Mouse (Mus musculus) MEL (cell line): Measurements from ENCODE around the gene Bloc1s4. TPM values are rescaled to one million over a fixed set of nuclear protein-coding genes. Genes with fewer than 3 reads are reported as not detected.
"Not testable (repeated sequence)": the region's sequence is repeated elsewhere in the genome, so short reads cannot be mapped to it uniquely, and the experiment has no call there.

Experiments used
- DNase-seq: peaks from one replicate; pipeline ENCODE4 v3.0.0; 2011; ENCODE audit warnings: low read depth, low spot score
- H3K27ac ChIP-seq: 2 replicates; pipeline ENCODE4 v1.5.1; 2012; ENCODE audit warnings: low read depth, mild to moderate bottlenecking, control low read depth, low read length, moderate library complexity; ENCODE audit not compliant: control insufficient read depth
- H3K27me3 ChIP-seq, 2 experiments: fragments of 150-350 bp in 1 of 2; sonication (generic) in 1 of 2; 2 replicates each; pipeline ENCODE4 v1.6.1; 2012; ENCODE audit warnings: low read length in 2 of 2, mild to moderate bottlenecking in 2 of 2, improper control_type of control experiment in 1 of 2, moderate library complexity in 1 of 2; ENCODE audit not compliant: insufficient read depth in 2 of 2, control insufficient read depth in 1 of 2
- H3K36me3 ChIP-seq, 2 experiments: 2 replicates each; pipeline ENCODE4 v1.6.1; 2012 to 2014; ENCODE audit warnings: low read length in 2 of 2, improper control_type of control experiment in 1 of 2, inconsistent platforms in 1 of 2, mild to moderate bottlenecking in 1 of 2; ENCODE audit not compliant: insufficient read depth in 2 of 2, control insufficient read depth in 1 of 2
- H3K4me1 ChIP-seq, 2 experiments: fragments of 150-350 bp in 1 of 2; sonication (generic) in 1 of 2; 2 replicates each; pipeline ENCODE4 v1.6.1; 2012; ENCODE audit warnings: low read length in 2 of 2, improper control_type of control experiment in 1 of 2, mild to moderate bottlenecking in 1 of 2; ENCODE audit not compliant: insufficient read depth in 2 of 2, control insufficient read depth in 1 of 2
- H3K4me3 ChIP-seq, 2 experiments: fragments of 150-350 bp in 1 of 2; sonication (generic) in 1 of 2; 2 replicates each; pipeline ENCODE4 v1.5.1; 2012; ENCODE audit warnings: low read depth in 2 of 2, low read length in 2 of 2, mild to moderate bottlenecking in 2 of 2, moderate library complexity in 2 of 2, control low read depth in 1 of 2, improper control_type of control experiment in 1 of 2; ENCODE audit not compliant: control insufficient read depth in 1 of 2, insufficient read depth in 1 of 2
- H3K79me2 ChIP-seq: 2 replicates; pipeline ENCODE4 v1.6.1; 2012; ENCODE audit warnings: mild to moderate bottlenecking, low read length, moderate library complexity; ENCODE audit not compliant: control insufficient read depth, poor library complexity, insufficient read depth
- H3K9ac ChIP-seq: 2 replicates; pipeline ENCODE4 v1.6.1; 2012; ENCODE audit warnings: low read depth, mild to moderate bottlenecking, control low read depth, low read length, moderate library complexity; ENCODE audit not compliant: control insufficient read depth, poor library complexity, severe bottlenecking
- H3K9me3 ChIP-seq: fragments of 150-350 bp; sonication (generic); replicated peaks from 2 replicates; pipeline ENCODE4 v1.6.1; 2012; ENCODE audit warnings: mild to moderate bottlenecking, low read length, improper control_type of control experiment, moderate library complexity; ENCODE audit not compliant: insufficient read depth
- CHD2 ChIP-seq: IDR thresholded peaks from 2 replicates; pipeline ENCODE4 v1.6.1; 2011; ENCODE audit warnings: low read length, improper control_type of control experiment
- CTCF ChIP-seq, 3 experiments: IDR thresholded peaks in 2 of 3; conservative IDR thresholded peaks in 1 of 3; 2 replicates each; pipeline ENCODE4 v1.5.1; 2011 to 2012; ENCODE audit warnings: low read length in 3 of 3, low read depth in 2 of 3, mild to moderate bottlenecking in 2 of 3, improper control_type of control experiment in 1 of 3, inconsistent platforms in 1 of 3, mixed read lengths in 1 of 3, moderate library complexity in 1 of 3; ENCODE audit not compliant: control insufficient read depth in 1 of 3, insufficient read depth in 1 of 3, poor library complexity in 1 of 3, severe bottlenecking in 1 of 3
- E2F4 ChIP-seq: IDR thresholded peaks from 2 replicates; pipeline ENCODE4 v1.6.1; 2011; ENCODE audit warnings: low read depth, low read length, improper control_type of control experiment, borderline replicate concordance
- ELF1 ChIP-seq: IDR thresholded peaks from 2 replicates; pipeline ENCODE4 v1.6.1; 2014; ENCODE audit warnings: low read depth, mild to moderate bottlenecking, inconsistent platforms, low read length, improper control_type of control experiment, moderate library complexity
- ETS1 ChIP-seq: IDR thresholded peaks from 2 replicates; pipeline ENCODE4 v1.6.1; 2012; ENCODE audit warnings: low read depth, mild to moderate bottlenecking, inconsistent platforms, low read length, improper control_type of control experiment, moderate library complexity
- GABPA ChIP-seq: IDR thresholded peaks from 2 replicates; pipeline ENCODE4 v1.6.1; 2012; ENCODE audit warnings: low read depth, mild to moderate bottlenecking, inconsistent platforms, low read length, improper control_type of control experiment, moderate library complexity
- GATA1 ChIP-seq: IDR thresholded peaks from 2 replicates; pipeline ENCODE4 v1.6.1; 2011; ENCODE audit warnings: low read depth, low read length, improper control_type of control experiment
- MYC ChIP-seq: IDR thresholded peaks from 2 replicates; pipeline ENCODE4 v1.6.1; 2011; ENCODE audit warnings: low read depth, mild to moderate bottlenecking, low read length, improper control_type of control experiment, moderate library complexity
- POLR2AphosphoS2 ChIP-seq: IDR thresholded peaks from 2 replicates; pipeline ENCODE4 v1.6.1; 2011; ENCODE audit warnings: low read length, improper control_type of control experiment
- POLR2AphosphoS5 ChIP-seq: IDR thresholded peaks from 2 replicates; pipeline ENCODE4 v1.6.1; 2012; ENCODE audit warnings: low read depth, borderline replicate concordance, mild to moderate bottlenecking, inconsistent platforms, low read length, moderate library complexity, mixed read lengths
- RAD21 ChIP-seq: IDR thresholded peaks from 2 replicates; pipeline ENCODE4 v1.6.1; 2011; ENCODE audit warnings: mild to moderate bottlenecking, low read depth, low read length, improper control_type of control experiment
- RCOR1 ChIP-seq: IDR thresholded peaks from 2 replicates; pipeline ENCODE4 v1.6.1; 2012; ENCODE audit warnings: low read depth, mild to moderate bottlenecking, inconsistent platforms, low read length, improper control_type of control experiment
- ZC3H11A ChIP-seq: IDR thresholded peaks from 2 replicates; pipeline ENCODE4 v1.6.1; 2012; ENCODE audit warnings: low read depth, mild to moderate bottlenecking, inconsistent platforms, low read length, improper control_type of control experiment
- ZNF384 ChIP-seq: IDR thresholded peaks from 2 replicates; pipeline ENCODE4 v1.6.1; 2012; ENCODE audit warnings: low read depth, mild to moderate bottlenecking, inconsistent platforms, low read length, improper control_type of control experiment
- polyA plus RNA-seq, 2 experiments: library from polyadenylated mRNA; stranded (reverse) in 1 of 2; unstranded in 1 of 2; fragments of >175 nt in 1 of 2; fragments of >200 nt in 1 of 2; gene quantifications; 2 replicates each; pipeline versions ENCODE4 v1.2.1 to v1.2.4; 2012; ENCODE audit warnings: low replicate concordance in 2 of 2, low read depth in 1 of 2; ENCODE audit not compliant: insufficient read length in 2 of 2, insufficient read depth in 1 of 2, missing spikeins in 1 of 2
- total RNA-seq: library from RNA; depleted of rRNA; stranded (reverse); fragments of 300-350 nt; gene quantifications from 2 replicates; pipeline ENCODE4 v1.2.3, GENCODE M21; 2012

The Bloc1s4 gene
- total and polyA plus RNA-seq, 3 experiments: 29.8 to 32.9 TPM; not detected in 1

DNA sequence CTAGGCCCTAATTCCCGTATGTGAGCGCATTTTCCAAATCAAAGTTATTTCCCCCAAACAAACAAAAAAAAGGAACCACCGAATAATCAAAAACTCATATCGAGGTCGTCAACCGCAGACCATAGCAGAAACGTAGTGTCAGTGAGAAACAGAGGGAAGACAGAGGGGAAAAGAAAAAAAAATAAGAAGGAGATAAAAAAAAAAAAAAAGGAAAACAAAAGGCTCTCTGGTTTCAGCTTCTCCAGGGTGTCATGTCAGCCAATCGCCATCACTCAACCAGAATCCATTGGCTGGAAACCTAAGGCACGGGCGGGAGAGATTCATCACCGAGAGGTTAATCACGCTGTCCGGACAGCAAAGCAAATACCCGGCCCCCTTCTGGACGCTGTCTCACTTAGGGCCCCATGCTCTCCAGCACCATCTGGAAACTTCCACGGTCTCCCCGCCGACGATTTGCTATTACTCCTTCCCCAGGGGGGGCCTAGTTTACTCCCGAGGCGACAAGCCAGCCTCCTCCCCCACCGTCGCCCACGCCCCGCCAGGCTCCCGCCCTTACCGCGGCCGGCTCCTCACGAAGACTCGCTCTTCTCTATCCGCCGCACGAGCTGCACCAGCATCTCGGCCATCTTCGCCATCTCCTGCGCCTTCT lies 47.3 kb upstream of the Bloc1s4 start:
- Histone ChIP-seq H3K4me1 (peaks cover 0 to 12% of the 10 kb centered on the region in 2 experiments; a peak in 3 of 4 replicates), H3K27ac (peak overlapping the region; percentile 60; the same call in 1 of the 2 replicates), H3K4me3 (peak overlapping the region; percentile 57 to 93), H3K9ac (peak overlapping the region; percentile 69)
- TF ChIP-seq ETS1: peak; percentile 10; the same call in 1 of the 2 replicates
- TF ChIP-seq RCOR1: peak; percentile 89
- peak; percentile 22; the same call in 1 of the 2 replicates for TF ChIP-seq GATA1
- peak; percentile 88 for TF ChIP-seq ZNF384
- not testable (repeated sequence) for H3K9me3 ChIP-seq, H3K36me3 ChIP-seq, H3K79me2 ChIP-seq, H3K27me3 ChIP-seq
- DNase-seq: peak; percentile 75

DNA sequence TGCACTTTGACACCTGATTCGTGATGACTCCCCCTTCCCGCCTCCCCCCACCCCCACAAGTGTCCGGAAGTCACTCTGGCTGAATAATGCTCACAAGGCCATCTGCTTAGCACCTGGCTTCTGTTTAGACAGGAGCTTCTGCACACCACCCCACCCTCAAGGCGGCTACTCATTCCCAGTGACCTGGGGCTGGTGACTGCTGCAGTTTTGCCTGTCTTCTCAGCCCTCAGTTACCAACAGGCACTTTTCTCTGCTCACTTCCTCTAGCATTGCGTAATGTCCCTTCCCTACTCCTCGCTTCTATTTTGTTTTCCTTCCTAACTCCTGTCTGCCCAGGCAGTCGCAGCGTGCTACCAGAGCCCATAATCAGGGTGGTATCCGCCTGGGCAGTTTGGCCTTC lies 43.4 kb upstream of the Bloc1s4 start:
- Histone ChIP-seq H3K4me1 (peaks cover 0 to 6% of the 10 kb centered on the region in 2 experiments; a peak in 1 of 4 replicates), H3K4me3 (no peak overlapping the region), H3K79me2 (peaks cover 7% of the 10 kb centered on the region), H3K27ac (no peak overlapping the region), H3K9me3 (no peaks in the 10 kb centered on the region), H3K9ac (no peak overlapping the region), H3K27me3 (no peaks in the 10 kb centered on the region), H3K36me3 (peaks cover 3% of the 10 kb centered on the region in 2 experiments; a peak in 3 of 4 replicates)
- no peak for DNase-seq
- TF ChIP-seq GABPA (no peak), POLR2AphosphoS2 (no peak), RAD21 (no peak), MYC (no peak), CTCF (IDR thresholded peaks at IDR 0.05 in 2 of 3, conservative IDR thresholded peaks at IDR 0.05 in 1 of 3; ENCODE audit: control insufficient read depth in 1 of 3, insufficient read depth in 1 of 3, low read depth in 2 of 3, low read length in 3 of 3, poor library complexity in 1 of 3, severe bottlenecking in 1 of 3) (no peak), ELF1 (no peak), E2F4 (no peak), CHD2 (no peak)

DNA sequence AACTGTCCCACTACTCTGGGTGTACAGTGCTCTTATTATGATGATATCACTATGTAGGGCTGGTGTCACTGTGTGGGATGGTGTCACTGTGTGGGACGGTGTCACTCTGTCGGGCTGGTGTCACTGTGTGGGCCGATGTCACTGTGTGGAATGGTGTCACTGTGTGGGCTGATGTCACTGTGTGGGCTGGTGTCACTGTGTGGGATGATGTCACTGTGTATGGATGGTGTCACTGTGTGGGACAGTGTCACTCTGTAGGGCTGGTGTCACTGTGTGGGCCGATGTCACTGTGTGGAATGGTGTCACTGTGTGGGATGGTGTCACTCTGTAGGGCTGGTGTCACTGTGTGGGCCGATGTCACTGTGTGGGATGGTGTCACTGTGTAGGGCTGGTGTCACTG lies 37.6 kb upstream of the Bloc1s4 start:
- Histone ChIP-seq H3K9ac (no peak overlapping the region), H3K4me1 (no peaks in the 10 kb centered on the region), H3K27ac (no peak overlapping the region), H3K9me3 (no peaks in the 10 kb centered on the region), H3K79me2 (no peaks in the 10 kb centered on the region), H3K36me3 (no peaks in the 10 kb centered on the region), H3K27me3 (no peaks in the 10 kb centered on the region), H3K4me3 (no peak overlapping the region)
- DNase-seq: no peak
- no peak for TF ChIP-seq ZC3H11A
- 0 out of 2 replicates have a peak, but pooled peaks have one; percentile 80 for TF ChIP-seq POLR2AphosphoS5
